20 mouse cellular contexts compared by ENCODE assay signal in the genomic region with DNA sequence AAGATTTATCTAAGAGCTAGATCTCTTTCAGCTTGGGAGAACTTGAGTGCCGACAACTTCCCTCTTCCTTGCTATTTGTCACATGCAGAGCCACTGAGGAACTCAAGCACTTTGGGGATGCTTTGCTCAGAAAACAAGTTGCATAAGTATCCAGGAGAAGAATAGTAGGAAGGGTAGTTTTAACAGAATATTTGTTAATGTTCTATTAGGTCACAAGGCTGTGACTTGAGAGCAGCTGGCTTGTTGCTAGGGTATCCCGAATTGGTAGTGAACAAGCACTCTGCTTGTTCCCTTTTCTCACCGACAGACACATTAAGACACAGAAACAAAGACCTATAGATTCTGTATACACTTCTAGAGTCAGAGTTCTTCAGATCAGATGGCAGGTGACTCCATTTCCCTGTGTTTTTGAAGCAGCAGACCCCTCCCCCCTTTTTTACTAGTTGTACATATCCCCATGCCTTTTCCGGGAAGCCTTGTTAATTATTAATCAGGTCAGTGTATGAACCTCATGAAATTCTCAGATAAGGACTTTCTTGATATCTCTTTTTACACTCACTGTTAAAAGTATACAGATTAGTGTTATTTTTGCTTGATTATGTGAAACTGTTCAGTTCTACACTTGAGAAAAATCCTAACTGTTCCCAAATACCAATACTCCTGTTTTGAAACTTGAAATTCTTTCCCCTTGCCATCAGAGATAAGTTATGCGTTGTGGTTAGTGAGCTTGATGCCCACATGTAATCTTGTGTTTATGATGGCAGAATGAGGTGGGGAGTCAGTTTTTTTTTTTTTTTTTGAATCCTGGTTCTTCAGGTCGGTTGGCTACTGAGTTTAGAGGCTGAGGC. TPM values are rescaled to one million over a fixed set of nuclear protein-coding genes. Genes with fewer than 3 reads are reported as not detected.
DNase-seq lines count a peak whose midpoint lies in the region; ATAC-seq lines count a peak whose summit lies in the region.
"Had no signal": no experiment of that assay in that cellular context is flagged by ENCODE, and none has a peak within 500 bp of the region (broad histone marks: within the 10 kb centered on the region; RNA-seq: fewer than 3 reads in every experiment).

No protein-coding gene starts in this region.

- H3K4me2 ChIP-seq in liver, embryonic 11.5 days, result no peak overlapping the region
- H3K4me2 ChIP-seq in forebrain, embryonic 15.5 days (replicated peaks), result no peak overlapping the region
- H3K4me2 ChIP-seq: forebrain, embryonic 13.5 days; hindbrain, embryonic 14.5 days; limb, embryonic 13.5 days had no signal

- no peak overlapping the region for H3K9ac ChIP-seq in liver, embryonic 11.5 days (ENCODE audit: low read depth, low read length)
- H3K9ac ChIP-seq in forebrain, embryonic 15.5 days (replicated peaks), result no peak overlapping the region
- H3K9ac ChIP-seq: forebrain, embryonic 13.5 days; hindbrain, embryonic 14.5 days; limb, embryonic 13.5 days had no signal

- H3K4me3 ChIP-seq in liver, embryonic 11.5 days (ENCODE audit: low read depth, low read length), result no peak overlapping the region
- no peak overlapping the region for H3K4me3 ChIP-seq in forebrain, embryonic 15.5 days
- H3K4me3 ChIP-seq: forebrain, embryonic 13.5 days; left cerebral cortex, adult 2 months; limb, embryonic 13.5 days had no signal

- H3K36me3 ChIP-seq in liver, embryonic 11.5 days (ENCODE audit: control insufficient read depth, insufficient read depth, low read length), result no peaks in the 10 kb centered on the region
- no peaks in the 10 kb centered on the region for H3K36me3 ChIP-seq in forebrain, embryonic 15.5 days
- H3K36me3 ChIP-seq: limb, embryonic 13.5 days had no signal

- 56% methylated on average over 6 of the region's 6 CpGs for WGBS in liver, embryonic 11.5 days
- 72% methylated on average over 6 of the region's 6 CpGs for WGBS in forebrain, embryonic 15.5 days

- H3K27me3 ChIP-seq in liver, embryonic 11.5 days (replicated peaks; ENCODE audit: control insufficient read depth, insufficient read depth, low read length), result no peaks in the 10 kb centered on the region
- H3K27me3 ChIP-seq in forebrain, embryonic 15.5 days, result no peaks in the 10 kb centered on the region
- H3K27me3 ChIP-seq: CH12.LX; forebrain, embryonic 13.5 days; limb, embryonic 13.5 days had no signal

- peak; percentile 36 for DNase-seq in kidney, adult 11 months
- DNase-seq in kidney, postnatal 10 days, result no peak
- DNase-seq in liver, embryonic 11.5 days (ENCODE audit: low spot score), result no peak
- DNase-seq in adrenal gland, postnatal 25 days, result no peak
- DNase-seq in embryo, embryonic 11 days, result no peak
- DNase-seq: adrenal gland, postnatal 14 days; cerebellum, adult 9-11 months; heart, adult 18-20 months; lung, postnatal 14 days; midbrain, embryonic 14.5 days; right cerebral cortex, postnatal 14 days; thymus, postnatal 14 days had no signal

- no peak overlapping the region for H3K27ac ChIP-seq in liver, embryonic 11.5 days (ENCODE audit: low read depth, low read length)
- no peak overlapping the region for H3K27ac ChIP-seq in forebrain, embryonic 15.5 days (replicated peaks)
- H3K27ac ChIP-seq: forebrain, embryonic 13.5 days; hindbrain, embryonic 14.5 days; left cerebral cortex, adult 2 months; limb, embryonic 13.5 days had no signal

- peak; percentile 46 for ATAC-seq in granulocyte monocyte progenitor cell, adult 5-6 weeks (replicated peaks; ENCODE audit: poor library complexity, severe bottlenecking)
- ATAC-seq in liver, embryonic 11.5 days (replicated peaks; ENCODE audit: low FRiP score), result peak; percentile 30
- 0 out of 2 replicates have a peak, but pooled peaks have one; percentile 32 for ATAC-seq in megakaryocyte-erythroid progenitor cell, adult 5-6 weeks (replicated peaks; ENCODE audit: low FRiP score, low TSS enrichment, poor library complexity, severe bottlenecking)
- no peak for ATAC-seq in forebrain, embryonic 15.5 days (replicated peaks)
- ATAC-seq: forebrain, embryonic 13.5 days had no signal

- H3K9me3 ChIP-seq in liver, embryonic 11.5 days (ENCODE audit: control insufficient read depth, low read length), result no peaks in the 10 kb centered on the region
- H3K9me3 ChIP-seq in forebrain, embryonic 15.5 days, result no peaks in the 10 kb centered on the region
- H3K9me3 ChIP-seq: forebrain, embryonic 13.5 days; limb, embryonic 13.5 days had no signal

- peaks cover 2% of the 10 kb centered on the region; the same call in 1 of the 2 replicates for H3K4me1 ChIP-seq in liver, embryonic 11.5 days (replicated peaks; ENCODE audit: control insufficient read depth, insufficient read depth, low read length)
- no peaks in the 10 kb centered on the region for H3K4me1 ChIP-seq in forebrain, embryonic 15.5 days
- H3K4me1 ChIP-seq: forebrain, embryonic 13.5 days had no signal

RNA-seq across cellular contexts. Expression of a gene that starts 58.7 kb away (rescaled TPM):
- total RNA-seq in granulocyte monocyte progenitor cell, adult 5-6 weeks (2014; fragmentation: Nextera tagmentation), result 7.9 and 9.6 TPM in 2 replicates
- total RNA-seq in granulocyte monocyte progenitor cell, adult 5-6 weeks (2017), result 5.5 and 8.2 TPM in 2 replicates
- 5.6 and 7.9 TPM in 2 replicates for polyA plus RNA-seq in liver, embryonic 11.5 days (2014; fragmentation: Nextera tagmentation; extraction: Ambion mirVana)
- not detected in 2 replicates for total RNA-seq in megakaryocyte-erythroid progenitor cell, adult 5-6 weeks (2014; fragmentation: Nextera tagmentation)
- total RNA-seq in megakaryocyte-erythroid progenitor cell, adult 5-6 weeks (2017), result 0.89 and 1.2 TPM in 2 replicates
- 84.0 and 96.1 TPM in 2 replicates for total RNA-seq in adrenal gland, postnatal 25 days (2021)
- polyA plus RNA-seq in forebrain, embryonic 15.5 days (2015; fragmentation: Nextera tagmentation; extraction: Ambion mirVana), result 45.8 and 50.4 TPM in 2 replicates
- total RNA-seq: CH12.LX had no signal
